Mouse (Mus musculus) small intestine, adult 2 months (tissue): Measurements from ENCODE around the gene Smurf2. TPM values are rescaled to one million over a fixed set of nuclear protein-coding genes. Genes with fewer than 3 reads are reported as not detected.
A peak's percentile ranks its signal among the peaks of the same experiment; 100 is the strongest.
"Not testable (repeated sequence)": the region's sequence is repeated elsewhere in the genome, so short reads cannot be mapped to it uniquely, and the experiment has no call there.

Experiments used
- H3K27ac ChIP-seq: fragments of 200-500 bp; 2 replicates; pipeline ENCODE4 v1.5.1; 2012; ENCODE audit warnings: low read depth, low read length, control low read depth, inconsistent platforms; ENCODE audit not compliant: insufficient read depth
- H3K27me3 ChIP-seq: fragments of 200-500 bp; 2 replicates; pipeline ENCODE4 v1.6.1; 2012; ENCODE audit warnings: mild to moderate bottlenecking, moderate library complexity, low read length, inconsistent platforms; ENCODE audit not compliant: control insufficient read depth, insufficient read depth
- H3K36me3 ChIP-seq: fragments of 200-500 bp; 2 replicates; pipeline ENCODE4 v1.6.1; 2012; ENCODE audit warnings: mild to moderate bottlenecking, low read length, control low read depth, inconsistent platforms; ENCODE audit not compliant: control insufficient read depth, insufficient read depth
- H3K4me1 ChIP-seq: fragments of 200-500 bp; 2 replicates; pipeline ENCODE4 v1.6.1; 2012; ENCODE audit warnings: low read length, inconsistent platforms, mixed read lengths; ENCODE audit not compliant: control insufficient read depth, insufficient read depth, insufficient read length
- H3K4me3 ChIP-seq: fragments of 200-500 bp; 2 replicates; pipeline ENCODE4 v1.5.1; 2012; ENCODE audit warnings: low read depth, mild to moderate bottlenecking, control low read depth, inconsistent platforms, low read length, moderate library complexity
- CTCF ChIP-seq: fragments of 200-500 bp; IDR thresholded peaks from 2 replicates; pipeline ENCODE4 v1.5.1; 2012; ENCODE audit warnings: low read depth, mild to moderate bottlenecking, control low read depth, inconsistent platforms, low read length, moderate library complexity, mixed read lengths; ENCODE audit not compliant: insufficient replicate concordance, insufficient read length; ENCODE audit errors: extremely low read depth
- POLR2A ChIP-seq: fragments of 200-500 bp; IDR thresholded peaks from 2 replicates; pipeline ENCODE4 v1.6.1; 2012; ENCODE audit warnings: low read depth, mild to moderate bottlenecking, control low read depth, inconsistent platforms, low read length, moderate library complexity
- WGBS: fragments of 180-500 bp; shearing (Covaris S2); methylation state at CpG from one replicate; pipeline ENCODE4 v1.1.7; 2018; 5-methylcytosine and 5-hydroxymethylcytosine counted together
- polyA plus RNA-seq: library from polyadenylated mRNA; depleted of rRNA; stranded (reverse); fragments of >200 nt; gene quantifications from 2 replicates; pipeline ENCODE4 v1.2.3, GENCODE M21; 2012

Smurf2 gene
- polyA plus RNA-seq, 1 experiment, result 5.9 TPM

DNA sequence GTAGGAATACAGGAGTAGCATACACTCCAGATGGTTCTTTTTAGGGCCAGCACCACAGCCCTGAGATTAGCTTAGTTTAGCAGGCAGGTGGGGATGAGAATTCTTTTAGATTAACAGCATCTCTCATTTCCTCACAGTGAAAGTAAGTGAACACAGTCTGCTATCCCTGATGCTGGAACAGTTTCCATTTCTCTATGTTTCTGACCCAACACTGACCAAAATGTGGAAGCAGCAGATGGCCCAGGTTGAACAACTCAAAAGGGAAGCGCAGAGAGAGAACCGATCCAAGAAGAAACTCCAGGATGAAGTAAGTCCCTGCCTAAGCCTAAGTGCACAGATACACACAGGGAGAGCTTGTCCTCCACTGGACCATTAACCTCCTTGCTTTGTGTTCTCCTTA, 105.2 kb downstream of the Smurf2 start:
- 94% methylated on average over 2 of the region's 2 CpGs for WGBS
- H3K36me3 ChIP-seq, result peaks cover 54% of the 10 kb centered on the region
- TF ChIP-seq CTCF (no peak), POLR2A (no peak)

DNA sequence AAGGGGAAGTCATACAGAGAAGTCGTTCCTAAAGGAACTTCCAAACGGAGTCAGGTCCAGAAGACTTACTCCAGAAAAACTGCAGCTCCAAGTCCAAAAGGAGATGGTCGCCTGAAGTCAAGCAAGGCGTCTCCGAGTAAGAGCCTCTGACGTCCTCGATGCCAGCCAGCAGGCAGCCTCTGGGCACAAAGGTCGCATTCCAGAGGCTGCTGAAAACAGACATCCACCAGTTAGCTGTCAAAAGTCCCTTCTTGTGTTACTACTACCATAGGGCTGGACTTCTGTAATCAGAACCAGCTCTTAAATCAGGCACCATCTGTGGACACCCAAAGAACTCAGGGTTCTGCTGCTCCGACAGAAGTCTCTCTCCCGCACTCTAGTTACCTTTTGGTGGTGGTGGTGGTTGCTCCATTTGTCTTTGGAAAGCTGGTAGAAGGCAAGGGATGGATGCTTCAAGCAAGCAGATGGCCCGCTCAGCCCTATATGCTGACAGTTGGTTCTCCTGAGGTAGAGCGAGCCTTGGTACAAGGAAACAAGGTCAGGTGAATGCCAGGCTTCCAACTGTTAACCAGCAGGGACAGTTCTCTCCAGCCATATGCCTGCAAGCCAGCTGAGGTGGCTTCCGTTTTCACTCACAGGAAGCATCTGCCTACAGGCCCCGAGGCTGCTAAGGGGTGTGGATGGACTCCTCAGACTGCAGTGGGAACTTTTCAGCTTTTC, 105.8 kb downstream of the Smurf2 start:
- no peaks in the 10 kb centered on the region; the same call in 1 of the 2 replicates for H3K4me1 ChIP-seq
- H3K27ac ChIP-seq, result no peak overlapping the region
- TF ChIP-seq CTCF (no peak), POLR2A (no peak)
- no peaks in the 10 kb centered on the region for H3K27me3 ChIP-seq
- peaks cover 54% of the 10 kb centered on the region for H3K36me3 ChIP-seq
- WGBS, result 71% methylated on average over 14 of the region's 14 CpGs
- H3K4me3 ChIP-seq, result no peak overlapping the region

More for the DNA sequence above, 105.2 kb downstream of the Smurf2 start:
- H3K4me1 ChIP-seq, result no peaks in the 10 kb centered on the region; the same call in 1 of the 2 replicates
- H3K27ac ChIP-seq, result no peak overlapping the region
- no peaks in the 10 kb centered on the region for H3K27me3 ChIP-seq
- no peak overlapping the region for H3K4me3 ChIP-seq

DNA sequence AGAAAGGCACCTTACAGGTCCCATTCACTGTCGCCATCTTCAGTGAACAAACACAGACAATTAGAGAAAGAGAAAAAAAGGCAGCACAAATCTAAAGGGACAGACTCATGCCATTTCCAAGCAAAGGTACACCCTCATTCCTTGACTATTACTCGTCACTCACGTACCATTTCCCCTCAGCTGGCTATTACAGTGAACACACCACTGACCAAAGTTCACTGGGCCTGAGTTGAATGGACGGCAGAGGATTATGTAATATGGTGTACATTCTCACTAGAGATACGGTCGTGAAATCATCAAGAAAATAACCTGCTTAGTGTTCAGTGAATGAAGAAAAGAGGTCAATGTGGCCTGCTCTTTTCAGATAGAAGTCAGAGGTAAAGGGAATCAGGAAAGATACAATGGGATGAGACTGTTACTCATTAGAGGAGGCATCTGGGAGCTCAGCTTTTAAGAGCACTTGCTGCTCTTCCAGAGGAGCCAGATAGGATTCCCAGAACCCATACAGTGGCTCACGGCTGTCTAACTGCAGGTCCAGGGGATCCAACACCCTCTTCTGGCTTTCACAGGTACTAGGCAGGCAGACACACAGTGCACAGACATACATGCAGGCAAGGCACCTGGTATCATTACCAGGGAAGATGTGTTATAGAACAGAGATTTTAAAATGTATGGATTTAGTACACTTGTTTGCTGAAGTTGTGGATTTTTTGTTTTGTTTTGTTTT, 107.9 kb downstream of the Smurf2 start:
- H3K36me3 ChIP-seq, result peaks cover 53% of the 10 kb centered on the region
- TF ChIP-seq POLR2A (no peak), CTCF (no peak)
- H3K4me3 ChIP-seq, result no peak overlapping the region
- no peaks in the 10 kb centered on the region for H3K27me3 ChIP-seq
- no peaks in the 10 kb centered on the region; the same call in 1 of the 2 replicates for H3K4me1 ChIP-seq
- 57% methylated on average over 7 of the region's 7 CpGs for WGBS
- H3K27ac ChIP-seq, result peak overlapping the region; percentile 3; the same call in 1 of the 2 replicates

DNA sequence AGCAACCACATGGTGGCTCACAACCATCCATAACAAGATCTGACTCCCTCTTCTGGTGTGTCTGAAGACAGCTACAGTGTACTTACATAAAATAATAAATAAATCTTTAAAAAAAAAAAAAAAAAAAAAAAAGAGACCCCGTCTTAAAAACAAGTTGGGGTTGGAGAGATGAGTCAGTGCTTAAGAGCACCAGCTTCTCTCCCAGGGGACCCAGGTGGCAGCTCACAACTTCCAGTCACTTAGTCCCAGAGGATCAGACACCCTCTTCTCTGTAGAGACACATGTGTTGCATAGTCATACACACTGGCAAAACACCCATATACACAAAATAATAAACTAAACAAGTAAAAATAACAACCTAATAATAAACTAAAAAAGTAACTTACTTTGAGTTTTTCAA, 113.1 kb downstream of the Smurf2 start:
- H3K4me1 ChIP-seq, H3K27ac ChIP-seq, H3K27me3 ChIP-seq, H3K4me3 ChIP-seq: not testable (repeated sequence)
- whole genome bisulfite sequencing, result 79% methylated on average over 1 of the region's 1 CpGs
- H3K36me3 ChIP-seq, result peaks cover 42% of the 10 kb centered on the region

DNA sequence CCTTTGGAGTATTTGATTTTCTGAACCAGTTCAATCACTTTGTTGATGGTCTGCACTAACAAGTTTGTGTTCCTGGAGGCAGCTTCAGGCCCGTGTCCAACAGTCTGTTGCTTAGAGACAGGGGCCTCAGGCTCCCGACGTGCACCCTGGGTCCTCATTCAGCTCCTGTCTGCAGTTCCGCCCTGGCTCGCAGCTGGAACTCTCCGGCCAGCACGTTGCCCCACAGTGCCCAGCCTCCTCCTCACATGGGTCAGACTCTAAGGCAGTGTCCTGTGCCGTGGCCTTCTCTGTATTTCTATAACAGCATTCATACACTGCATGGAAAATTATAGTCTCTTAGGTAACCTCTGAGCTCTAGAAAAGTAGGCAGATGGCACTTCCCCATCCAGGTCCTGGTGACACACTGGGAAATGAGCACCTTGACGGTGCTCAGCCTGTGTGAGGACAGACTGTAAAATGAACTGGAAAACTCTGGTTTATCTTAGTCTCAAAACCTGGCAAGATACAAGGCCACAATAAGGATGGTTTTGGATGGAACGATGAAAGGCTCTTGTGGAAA, 118.4 kb downstream of the Smurf2 start:
- no peak for TF ChIP-seq CTCF
- Histone ChIP-seq H3K4me3 (no peak overlapping the region), H3K4me1 (no peaks in the 10 kb centered on the region), H3K36me3 (peaks cover 51% of the 10 kb centered on the region), H3K27me3 (no peaks in the 10 kb centered on the region), H3K27ac (no peak overlapping the region)
- WGBS, result 87% methylated on average over 10 of the region's 10 CpGs

DNA sequence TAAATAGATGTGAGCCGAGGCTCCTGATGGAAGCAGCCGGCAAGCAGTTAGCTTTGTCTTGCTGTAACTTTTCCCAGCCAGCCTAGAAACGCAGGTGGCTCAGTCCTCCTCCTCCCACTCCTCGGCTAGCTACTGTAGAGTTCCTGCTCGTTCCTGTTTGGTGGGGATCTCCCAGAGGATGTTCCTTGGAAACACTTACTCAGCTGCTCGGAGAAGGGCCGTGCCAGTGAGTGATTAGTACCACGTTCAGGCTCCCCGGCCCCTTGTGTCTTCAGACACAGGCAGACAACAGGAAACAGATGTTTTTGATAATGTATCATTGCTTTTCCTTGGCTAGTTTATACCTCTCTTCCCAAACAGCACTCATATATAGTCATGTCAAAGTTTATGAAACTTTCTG, 124.8 kb downstream of the Smurf2 start:
- Histone ChIP-seq H3K36me3 (peaks cover 41% of the 10 kb centered on the region), H3K4me3 (no peak overlapping the region), H3K27me3 (no peaks in the 10 kb centered on the region), H3K27ac (no peak overlapping the region), H3K4me1 (no peaks in the 10 kb centered on the region)
- no peak for TF ChIP-seq CTCF
- no peak for TF ChIP-seq POLR2A
- 71% methylated on average over 9 of the region's 9 CpGs for WGBS

DNA sequence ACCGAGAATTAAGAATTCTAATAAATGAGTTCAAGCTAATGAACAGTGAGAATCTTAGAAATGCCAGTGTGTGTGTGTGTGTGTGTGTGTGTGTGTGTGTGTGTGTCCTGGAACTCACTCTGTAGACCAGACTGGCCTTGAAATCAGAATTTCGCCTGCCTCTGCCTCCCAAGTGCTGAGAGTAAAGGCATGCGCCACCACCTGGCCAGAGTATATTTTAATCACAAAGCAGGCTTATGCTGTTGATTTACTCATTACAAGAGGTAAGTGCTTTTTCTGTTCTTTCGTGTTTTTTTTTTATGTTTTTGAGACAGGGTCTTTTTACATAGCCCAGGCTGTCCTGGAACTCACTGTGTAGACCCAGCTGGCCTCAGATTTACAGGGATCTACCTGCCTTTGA, 126.7 kb downstream of the Smurf2 start:
- H3K4me3 ChIP-seq, result no peak overlapping the region

More for the DNA sequence above, 126.7 kb downstream of the Smurf2 start:
- Histone ChIP-seq H3K27ac (no peak overlapping the region), H3K36me3 (peaks cover 27% of the 10 kb centered on the region), H3K27me3 (no peaks in the 10 kb centered on the region), H3K4me1 (peaks cover 2% of the 10 kb centered on the region; the same call in 1 of the 2 replicates)
- 70% methylated on average over 4 of the region's 4 CpGs for WGBS
- TF ChIP-seq CTCF, result 0 out of 2 replicates have a peak, but pooled peaks have one; percentile 14
- TF ChIP-seq POLR2A, result no peak
